Mouse (Mus musculus): ENCODE measurements around the gene Olfr1121.
"Not testable (repeated sequence)": the region's sequence is repeated elsewhere in the genome, so short reads cannot be mapped to it uniquely, and the experiment has no call there.

GRCm38 (mm10) chr2:87360121-87360520, 9.6 kb upstream of the Olfr1121 start:
- TF ChIP-seq CTCF (IDR thresholded peaks at IDR 0.05; ENCODE audit: low read depth, low read length); POLR2A (IDR thresholded peaks at IDR 0.05; ENCODE audit: extremely low read depth, insufficient read depth, low read length): not testable (repeated sequence)

Measured in liver, adult 2 months (tissue).